Mouse (Mus musculus) heart, adult 2 months (tissue): ENCODE results near the gene Clcnka.

Source experiments
- CTCF ChIP-seq: fragments of 200-600 bp; IDR thresholded peaks from 2 replicates; pipeline ENCODE4 v1.8.1; 2022; ENCODE audit warnings: antibody characterized with exemption, mild to moderate bottlenecking, moderate library complexity
- EP300 ChIP-seq: fragments of 200-500 bp; IDR thresholded peaks from 2 replicates; pipeline ENCODE4 v1.6.1; 2011; ENCODE audit warnings: low read depth, low read length, control low read depth; ENCODE audit not compliant: insufficient read depth
- POLR2A ChIP-seq: fragments of 200-500 bp; IDR thresholded peaks from 2 replicates; pipeline ENCODE4 v1.6.1; 2011; ENCODE audit warnings: mild to moderate bottlenecking, low read depth, low read length, control low read depth; ENCODE audit not compliant: insufficient read depth

GRCm38 (mm10) chr4:141400171-141400570 is 1.6 kb upstream of the Clcnka start:
- TF ChIP-seq POLR2A: no peak
- TF ChIP-seq CTCF: no peak
- no peak for TF ChIP-seq EP300
